Mouse (Mus musculus) heart, embryonic 14.5 days (tissue): Measurements from ENCODE around the gene Vars. TPM values are rescaled to one million over a fixed set of nuclear protein-coding genes. Genes with fewer than 3 reads are reported as not detected.

Source experiments
- ATAC-seq: fragments of 200-750 bp; cut with Nextera tagmentation; 2 replicates; pipeline ENCODE4 v1.8.0; 2017; ENCODE audit warnings: low read depth, moderate TSS enrichment; ENCODE audit not compliant: insufficient number of reproducible peaks, insufficient read depth, low FRiP score
- H3K27ac ChIP-seq, 2 experiments: fragments of 200-500 bp in 1 of 2; fragments of 300-500 bp in 1 of 2; sonication (generic) in 1 of 2; replicated peaks in 1 of 2; 2 replicates each; pipeline ENCODE4 v1.5.1; 2012 to 2014; ENCODE audit warnings: low read depth in 2 of 2, low read length in 2 of 2, control low read depth in 1 of 2, mild to moderate bottlenecking in 1 of 2, mixed read lengths in 1 of 2; ENCODE audit not compliant: control insufficient read depth in 1 of 2, insufficient read depth in 1 of 2
- H3K27me3 ChIP-seq: fragments of 300-500 bp; sonication (generic); 2 replicates; pipeline ENCODE4 v1.6.1; 2014; ENCODE audit warnings: mild to moderate bottlenecking, low read length, control low read depth; ENCODE audit not compliant: control insufficient read depth, insufficient read depth
- H3K36me3 ChIP-seq: fragments of 300-500 bp; sonication (generic); 2 replicates; pipeline ENCODE4 v1.6.1; 2014; ENCODE audit warnings: mild to moderate bottlenecking, control low read depth, low read length, mixed read lengths; ENCODE audit not compliant: control insufficient read depth, insufficient read depth
- H3K4me1 ChIP-seq, 2 experiments: fragments of 200-500 bp in 1 of 2; fragments of 300-500 bp in 1 of 2; sonication (generic) in 1 of 2; 2 replicates each; pipeline ENCODE4 v1.6.1; 2012 to 2014; ENCODE audit warnings: low read length in 2 of 2, control low read depth in 1 of 2, mixed read lengths in 1 of 2; ENCODE audit not compliant: control insufficient read depth in 2 of 2, insufficient read depth in 2 of 2
- H3K4me2 ChIP-seq: fragments of 300-500 bp; sonication (generic); 2 replicates; pipeline ENCODE4 v1.6.1; 2014; ENCODE audit warnings: mild to moderate bottlenecking, low read length
- H3K4me3 ChIP-seq, 2 experiments: fragments of 200-500 bp in 1 of 2; fragments of 300-500 bp in 1 of 2; sonication (generic) in 1 of 2; 2 replicates each; pipeline ENCODE4 v1.5.1; 2012 to 2014; ENCODE audit warnings: low read length in 2 of 2, mild to moderate bottlenecking in 2 of 2, control low read depth in 1 of 2, low read depth in 1 of 2, moderate library complexity in 1 of 2; ENCODE audit not compliant: control insufficient read depth in 1 of 2, insufficient read depth in 1 of 2
- H3K9ac ChIP-seq: fragments of 300-500 bp; sonication (generic); 2 replicates; pipeline ENCODE4 v1.6.1; 2014; ENCODE audit warnings: mild to moderate bottlenecking, low read length
- H3K9me3 ChIP-seq: fragments of 300-500 bp; sonication (generic); 2 replicates; pipeline ENCODE4 v1.6.1; 2016; ENCODE audit warnings: low read length, control low read depth; ENCODE audit not compliant: control insufficient read depth
- WGBS: fragments of 180-500 bp; shearing (Covaris S2); extraction: QIAGEN DNeasy Blood & Tissue Kit; methylation state at CpG from one replicate; pipeline ENCODE4 v1.1.7; 2014; 5-methylcytosine and 5-hydroxymethylcytosine counted together
- polyA plus RNA-seq: library from polyadenylated mRNA; unstranded; fragments of >200 nt; fragmentation: Nextera tagmentation; extraction: Ambion mirVana; gene quantifications from 2 replicates; pipeline ENCODE4 v1.2.1, GENCODE M21; 2014

The Vars gene
- polyA plus RNA-seq, 1 experiment from 2014 or later: 42.9 TPM

- Histone ChIP-seq H3K27ac (no peak overlapping the region), H3K4me3 (no peak overlapping the region), H3K9me3 (no peaks in the 10 kb centered on the region), H3K4me1 (peaks cover 10 to 19% of the 10 kb centered on the region in 2 experiments), H3K9ac (no peak overlapping the region), H3K4me2 (no peak overlapping the region), H3K36me3 (peaks cover 27% of the 10 kb centered on the region), H3K27me3 (peaks cover 33% of the 10 kb centered on the region)
- no peak for ATAC-seq
- WGBS: 85% methylated on average over 3 of the region's 3 CpGs
Observed at GRCm38 (mm10) chr17:35063466-35063865, 62.7 kb downstream of the Vars start.

- Histone ChIP-seq H3K27me3 (peaks cover 33% of the 10 kb centered on the region), H3K9ac (no peak overlapping the region), H3K4me2 (peak overlapping the region; percentile 67), H3K27ac (no peak overlapping the region), H3K36me3 (peaks cover 25% of the 10 kb centered on the region), H3K9me3 (no peaks in the 10 kb centered on the region), H3K4me1 (peaks cover 10 to 16% of the 10 kb centered on the region in 2 experiments), H3K4me3 (peak overlapping the region in 1 of 2 experiments; percentile 34; a peak in 2 of 4 replicates)
- ATAC-seq: no peak
- 27% methylated on average over 10 of the region's 10 CpGs for WGBS
Observed at GRCm38 (mm10) chr17:35064378-35064877, 63.6 kb downstream of the Vars start.

GRCm38 (mm10) chr17:35064951-35065947 lies 64.5 kb downstream of the Vars start, which contains the start of gene Ly6g6c:
Gene Ly6g6c (plus strand): TSS chr17:35065388.
- Histone ChIP-seq H3K9ac (peak within 1 kb of the TSS; percentile 52), H3K4me3 (peak within 1 kb of the TSS; percentile 19 to 34), H3K27ac (no peak within 1 kb of the TSS), H3K9me3 (no peaks in the 10 kb centered on the region), H3K36me3 (peaks cover 25% of the 10 kb centered on the region), H3K4me2 (peak within 1 kb of the TSS; percentile 67), H3K27me3 (peaks cover 33% of the 10 kb centered on the region), H3K4me1 (peaks cover 8 to 13% of the 10 kb centered on the region in 2 experiments)
- 2% methylated on average over 48 of the region's 48 CpGs for WGBS
- no peak for ATAC-seq

Other genes starting within 250 kb of the Vars start
- not detected in 2 replicates for gene Cyp21a1, start 196.4 kb upstream of the Vars start, polyA plus RNA-seq
- gene Stk19, start 164.0 kb upstream of the Vars start, polyA plus RNA-seq: 17.1 and 18.4 TPM in 2 replicates
- gene Dxo, start 164.0 kb upstream of the Vars start, polyA plus RNA-seq: 26.6 and 33.1 TPM in 2 replicates
- 22.4 and 23.0 TPM in 2 replicates for gene Skiv2l, start 150.8 kb upstream of the Vars start, polyA plus RNA-seq
- 65.7 and 65.8 TPM in 2 replicates for gene Nelfe, start 150.6 kb upstream of the Vars start, polyA plus RNA-seq
- gene Cfb, start 138.5 kb upstream of the Vars start, polyA plus RNA-seq: 1.2 and 2.7 TPM in 2 replicates
- gene Zbtb12, start 121.5 kb upstream of the Vars start, polyA plus RNA-seq: 0.38 and 0.53 TPM in 2 replicates
- not detected in 2 replicates for gene Gm20547, start 118.9 kb upstream of the Vars start, polyA plus RNA-seq
- gene C2, start 102.7 kb upstream of the Vars start, polyA plus RNA-seq: 1.0 and 1.2 TPM in 2 replicates
- gene Ehmt2, start 102.5 kb upstream of the Vars start, polyA plus RNA-seq: 31.4 and 35.2 TPM in 2 replicates
- not detected in 2 replicates for gene Slc44a4, start 86.5 kb upstream of the Vars start, polyA plus RNA-seq
- gene Neu1, start 69.7 kb upstream of the Vars start, polyA plus RNA-seq: 13.7 and 14.6 TPM in 2 replicates
- gene Hspa1b, start 41.7 kb upstream of the Vars start, polyA plus RNA-seq: 0.09 and 0.19 TPM in 2 replicates
- 0.55 TPM in 1 of 2 replicates, not detected in the other for gene Gm20481, start 31.1 kb upstream of the Vars start, polyA plus RNA-seq
- gene Hspa1a, start 28.8 kb upstream of the Vars start, polyA plus RNA-seq: 2.3 and 2.9 TPM in 2 replicates
- gene Hspa1l, start 28.3 kb upstream of the Vars start, polyA plus RNA-seq: 2.2 and 2.7 TPM in 2 replicates
- 132 and 136 TPM in 2 replicates for gene Lsm2, start 19.1 kb upstream of the Vars start, polyA plus RNA-seq
- gene Vwa7, start 15.6 kb downstream of the Vars start, polyA plus RNA-seq: 0.28 and 0.42 TPM in 2 replicates
- 1.5 and 2.2 TPM in 2 replicates for gene Sapcd1, start 27.0 kb downstream of the Vars start, polyA plus RNA-seq
- 2.6 and 3.5 TPM in 2 replicates for gene Msh5, start 45.8 kb downstream of the Vars start, polyA plus RNA-seq
- gene Clic1, start 49.0 kb downstream of the Vars start, polyA plus RNA-seq: 108 TPM in 2 replicates
- gene Ddah2, start 58.0 kb downstream of the Vars start, polyA plus RNA-seq: 186 and 222 TPM in 2 replicates
- gene Ly6g6c, start 64.4 kb downstream of the Vars start, polyA plus RNA-seq: not detected in 2 replicates
- gene Mpig6b, start 65.2 kb downstream of the Vars start, polyA plus RNA-seq: 0.54 and 0.73 TPM in 2 replicates
- 0.32 TPM in 1 of 2 replicates, not detected in the other for gene Ly6g6e, start 75.9 kb downstream of the Vars start, polyA plus RNA-seq
- gene Ly6g6d, start 77.1 kb downstream of the Vars start, polyA plus RNA-seq: 1.9 and 2.6 TPM in 2 replicates
- gene Ly6g6f, start 84.6 kb downstream of the Vars start, polyA plus RNA-seq: not detected in 2 replicates
- gene Abhd16a, start 88.3 kb downstream of the Vars start, polyA plus RNA-seq: 61.9 and 64.5 TPM in 2 replicates
- gene Ly6g5c, start 107.3 kb downstream of the Vars start, polyA plus RNA-seq: 0.59 TPM in 1 of 2 replicates, not detected in the other
- 0.28 TPM in 1 of 2 replicates, not detected in the other for gene Ly6g5b, start 114.4 kb downstream of the Vars start, polyA plus RNA-seq
- gene Gpank1, start 120.5 kb downstream of the Vars start, polyA plus RNA-seq: 10.0 and 11.4 TPM in 2 replicates
- gene Csnk2b, start 121.1 kb downstream of the Vars start, polyA plus RNA-seq: 219 and 234 TPM in 2 replicates
- gene D17H6S53E, start 125.4 kb downstream of the Vars start, polyA plus RNA-seq: 8.7 and 10.1 TPM in 2 replicates
- 0.34 TPM in 1 of 2 replicates, not detected in the other for gene Apom, start 131.1 kb downstream of the Vars start, polyA plus RNA-seq
- gene Bag6, start 134.2 kb downstream of the Vars start, polyA plus RNA-seq: 63.3 and 68.6 TPM in 2 replicates
- gene Prrc2a, start 163.9 kb downstream of the Vars start, polyA plus RNA-seq: 81.9 and 138 TPM in 2 replicates
- gene Aif1, start 175.1 kb downstream of the Vars start, polyA plus RNA-seq: 7.4 and 9.4 TPM in 2 replicates
- gene Lst1, start 187.5 kb downstream of the Vars start, polyA plus RNA-seq: 9.5 and 11.2 TPM in 2 replicates
- 0.40 and 0.61 TPM in 2 replicates for gene Ltb, start 193.5 kb downstream of the Vars start, polyA plus RNA-seq
- gene Tnf, start 201.0 kb downstream of the Vars start, polyA plus RNA-seq: not detected in 2 replicates
- gene Lta, start 204.4 kb downstream of the Vars start, polyA plus RNA-seq: not detected in 2 replicates
- 0.69 TPM in 1 of 2 replicates, not detected in the other for gene Gm16181, start 219.8 kb downstream of the Vars start, polyA plus RNA-seq
- 10.7 and 14.3 TPM in 2 replicates for gene Atp6v1g2, start 232.7 kb downstream of the Vars start, polyA plus RNA-seq
- 3.1 and 4.2 TPM in 2 replicates for gene Nfkbil1, start 234.8 kb downstream of the Vars start, polyA plus RNA-seq
- 237 and 246 TPM in 2 replicates for gene Ddx39b, start 240.8 kb downstream of the Vars start, polyA plus RNA-seq